Mouse (Mus musculus) kidney, postnatal 0 days (tissue): ENCODE data around the gene Klf2. TPM values are rescaled to one million over a fixed set of nuclear protein-coding genes. Genes with fewer than 3 reads are reported as not detected.

Source experiments
- ATAC-seq: fragments of 200-750 bp; cut with Nextera tagmentation; replicated peaks from 2 replicates; pipeline ENCODE4 v1.8.0; 2017; ENCODE audit warnings: low read depth, moderate number of reproducible peaks, moderate TSS enrichment, moderate library complexity; ENCODE audit not compliant: low FRiP score
- DNase-seq: peaks from one replicate; pipeline ENCODE4 v3.0.0-alpha.2; 2016; ENCODE audit warnings: low spot score
- H3K27ac ChIP-seq: fragments of 300-500 bp; sonication (generic); 2 replicates; pipeline ENCODE4 v1.5.1; 2014; ENCODE audit warnings: mild to moderate bottlenecking
- H3K27me3 ChIP-seq: fragments of 300-500 bp; sonication (generic); 2 replicates; pipeline ENCODE4 v1.6.1; 2014; ENCODE audit warnings: low read length, mixed read lengths; ENCODE audit not compliant: insufficient read depth
- H3K36me3 ChIP-seq: fragments of 300-500 bp; sonication (generic); 2 replicates; pipeline ENCODE4 v1.6.1; 2014; ENCODE audit warnings: low read length, mixed read lengths; ENCODE audit not compliant: insufficient read depth
- H3K4me1 ChIP-seq: fragments of 300-500 bp; sonication (generic); replicated peaks from 2 replicates; pipeline ENCODE4 v1.6.1; 2014; ENCODE audit warnings: antibody characterized with exemption, low read length, mixed read lengths; ENCODE audit not compliant: insufficient read depth
- H3K4me2 ChIP-seq: fragments of 300-500 bp; sonication (generic); 2 replicates; pipeline ENCODE4 v1.6.1; 2014; ENCODE audit warnings: mild to moderate bottlenecking, low read length, moderate library complexity, mixed read lengths
- H3K4me3 ChIP-seq: fragments of 300-500 bp; sonication (generic); replicated peaks from 2 replicates; pipeline ENCODE4 v1.5.1; 2014; ENCODE audit warnings: low read depth, low read length
- H3K9ac ChIP-seq: fragments of 300-500 bp; sonication (generic); 2 replicates; pipeline ENCODE4 v1.6.1; 2014; ENCODE audit warnings: low read depth, low read length
- H3K9me3 ChIP-seq: fragments of 300-500 bp; sonication (generic); replicated peaks from 2 replicates; pipeline ENCODE4 v1.6.1; 2016; ENCODE audit warnings: low read length, inconsistent platforms, mixed read lengths
- CTCF ChIP-seq: IDR thresholded peaks from 2 replicates; pipeline ENCODE4 v1.5.1; 2016; ENCODE audit warnings: antibody characterized with exemption, low read depth, mild to moderate bottlenecking, moderate library complexity
- WGBS: fragments of 180-500 bp; shearing (Covaris S2); extraction: QIAGEN DNeasy Blood & Tissue Kit; methylation state at CpG from one replicate; pipeline ENCODE4 v1.1.7; 2014; 5-methylcytosine and 5-hydroxymethylcytosine counted together
- polyA plus RNA-seq: library from polyadenylated mRNA; unstranded; fragments of >200 nt; fragmentation: Nextera tagmentation; extraction: Ambion mirVana; gene quantifications from 2 replicates; pipeline ENCODE4 v1.2.1, GENCODE M21; 2015

Klf2 gene
- polyA plus RNA-seq, 1 experiment from 2014 or later, result 31.9 TPM

DNA sequence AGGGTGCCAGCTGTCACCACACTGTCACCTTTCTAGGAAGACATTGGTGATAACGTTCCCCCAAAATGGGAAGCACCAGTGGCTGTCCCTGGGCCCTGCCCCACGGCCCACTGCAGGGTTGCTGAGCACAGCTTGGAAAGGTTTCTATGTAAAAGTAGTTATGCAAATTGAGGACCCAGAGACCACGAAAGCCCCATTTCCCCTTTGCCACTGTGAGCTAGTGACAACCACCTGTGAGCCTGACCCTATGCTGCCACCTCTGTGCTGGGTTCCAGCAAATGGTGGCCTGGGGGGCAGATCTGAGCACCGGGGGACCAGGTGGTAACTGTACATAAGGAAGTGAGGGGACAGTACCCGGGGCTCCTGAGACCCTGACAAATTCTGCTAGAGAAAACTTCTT, 45.0 kb upstream of the Klf2 start:
- ATAC-seq, result no peak
- no peak overlapping the region for H3K4me3 ChIP-seq
- H3K4me1 ChIP-seq, result no peaks in the 10 kb centered on the region
- 72% methylated on average over 5 of the region's 5 CpGs for WGBS
- H3K27me3 ChIP-seq, result no peaks in the 10 kb centered on the region
- no peaks in the 10 kb centered on the region for H3K9me3 ChIP-seq
- H3K4me2 ChIP-seq, result no peak overlapping the region
- no peak for TF ChIP-seq CTCF
- H3K36me3 ChIP-seq, result no peaks in the 10 kb centered on the region
- no peak overlapping the region for H3K9ac ChIP-seq
- no peak for DNase-seq
- no peak overlapping the region for H3K27ac ChIP-seq

DNA sequence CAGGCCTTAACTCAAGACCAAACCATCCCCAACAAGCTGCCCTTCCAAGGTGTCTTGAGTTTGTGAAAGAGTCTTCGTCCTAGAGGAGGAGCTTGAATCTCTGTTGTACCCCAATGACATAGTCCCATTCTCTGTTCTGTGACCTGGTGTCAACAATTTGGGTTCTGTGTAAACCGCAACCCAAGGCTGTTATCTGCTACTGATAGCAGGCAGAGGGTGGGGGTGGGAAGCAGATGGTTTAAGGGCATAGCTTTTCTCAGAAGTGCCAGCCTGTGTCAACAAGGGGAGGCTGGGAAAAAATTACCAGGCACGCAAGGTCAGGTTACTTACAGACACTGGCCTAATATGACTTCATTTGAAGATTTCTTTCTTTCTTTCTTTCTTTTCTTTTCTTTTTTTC, 41.6 kb upstream of the Klf2 start:
- H3K27me3 ChIP-seq, result no peaks in the 10 kb centered on the region
- H3K9me3 ChIP-seq, result no peaks in the 10 kb centered on the region
- WGBS, result 67% methylated on average over 3 of the region's 3 CpGs
- no peak overlapping the region for H3K4me3 ChIP-seq
- TF ChIP-seq CTCF, result no peak
- no peaks in the 10 kb centered on the region for H3K4me1 ChIP-seq
- ATAC-seq, result no peak
- H3K36me3 ChIP-seq, result no peaks in the 10 kb centered on the region
- H3K4me2 ChIP-seq, result no peak overlapping the region
- no peak for DNase-seq
- H3K9ac ChIP-seq, result no peak overlapping the region
- H3K27ac ChIP-seq, result no peak overlapping the region

DNA sequence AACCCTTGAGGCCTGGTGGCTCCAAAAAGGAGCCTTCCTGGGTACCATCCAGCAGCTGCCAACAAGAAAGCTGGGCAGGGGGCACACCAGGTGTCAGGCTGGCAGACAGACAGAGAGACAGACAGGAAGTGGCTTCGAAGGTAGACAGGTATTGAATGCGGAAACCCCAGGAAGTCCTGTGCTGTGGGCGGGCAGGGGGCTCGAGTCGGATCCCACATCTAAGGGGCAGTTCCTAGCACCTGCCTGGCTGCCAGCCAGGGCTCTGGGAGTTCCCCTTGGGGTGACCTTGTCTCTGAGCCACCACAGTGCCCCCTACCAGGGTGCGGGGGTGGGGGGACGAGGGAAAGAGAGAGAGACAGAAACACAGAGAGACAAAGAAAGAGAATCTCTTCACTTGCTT, 39.7 kb upstream of the Klf2 start:
- no peak overlapping the region for H3K4me3 ChIP-seq
- no peak overlapping the region for H3K27ac ChIP-seq
- H3K36me3 ChIP-seq, result no peaks in the 10 kb centered on the region
- ATAC-seq (no peak), DNase-seq (no peak)
- WGBS, result 82% methylated on average over 7 of the region's 7 CpGs
- H3K4me1 ChIP-seq, result no peaks in the 10 kb centered on the region
- no peak overlapping the region for H3K4me2 ChIP-seq
- no peaks in the 10 kb centered on the region for H3K27me3 ChIP-seq
- H3K9ac ChIP-seq, result no peak overlapping the region
- no peaks in the 10 kb centered on the region for H3K9me3 ChIP-seq
- no peak for TF ChIP-seq CTCF

DNA sequence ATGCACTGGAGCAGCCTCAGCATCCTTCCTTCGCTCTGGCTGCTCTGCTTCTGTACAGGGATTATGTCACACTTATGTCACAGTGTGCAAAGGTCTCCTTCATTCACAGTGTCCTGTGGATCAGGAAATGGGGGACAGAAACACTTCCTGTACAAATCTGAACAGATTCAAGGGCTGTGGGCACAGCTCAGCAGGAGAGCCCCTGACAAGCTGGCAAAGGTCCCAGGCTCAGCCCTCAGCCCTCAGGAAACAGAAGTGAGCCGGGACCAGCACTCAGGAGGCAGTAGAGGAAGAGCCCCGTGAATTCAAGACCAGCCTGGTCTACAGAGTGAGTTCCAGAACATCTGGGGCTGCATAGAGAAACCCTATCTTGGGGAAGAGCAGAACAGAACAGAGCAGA, 37.2 kb upstream of the Klf2 start:
- H3K4me1 ChIP-seq, result no peaks in the 10 kb centered on the region
- no peaks in the 10 kb centered on the region for H3K27me3 ChIP-seq
- H3K4me2 ChIP-seq, result no peak overlapping the region
- no peak for TF ChIP-seq CTCF
- ATAC-seq, result 0 out of 2 replicates have a peak, but pooled peaks have one; percentile 40
- H3K9ac ChIP-seq, result no peak overlapping the region
- H3K27ac ChIP-seq, result no peak overlapping the region
- 36% methylated on average over 3 of the region's 3 CpGs for WGBS
- H3K9me3 ChIP-seq, result no peaks in the 10 kb centered on the region
- no peaks in the 10 kb centered on the region for H3K36me3 ChIP-seq
- no peak overlapping the region for H3K4me3 ChIP-seq
- DNase-seq, result peak; percentile 42

DNA sequence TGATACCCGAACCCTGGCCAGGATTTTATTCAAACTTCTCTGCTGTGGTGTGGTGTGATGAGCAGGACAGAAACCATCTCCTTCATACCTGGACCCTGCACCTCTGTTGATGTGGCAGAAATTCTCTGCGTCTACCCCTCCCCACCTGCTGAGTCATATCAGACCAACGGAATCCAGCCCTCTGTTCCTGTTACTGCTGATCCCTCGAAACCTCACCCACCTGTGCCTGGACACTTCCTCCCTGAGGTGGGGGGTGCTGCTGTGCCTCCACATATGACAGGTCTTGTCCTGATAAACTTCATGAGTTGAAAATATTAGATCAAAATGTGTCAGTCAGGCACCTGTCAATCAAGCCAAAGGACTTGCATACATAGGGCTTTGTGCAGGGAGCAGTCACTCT, 33.5 kb upstream of the Klf2 start:
- Histone ChIP-seq H3K9ac (no peak overlapping the region), H3K27ac (no peak overlapping the region), H3K9me3 (no peaks in the 10 kb centered on the region), H3K36me3 (no peaks in the 10 kb centered on the region), H3K4me3 (no peak overlapping the region), H3K27me3 (no peaks in the 10 kb centered on the region), H3K4me2 (no peak overlapping the region), H3K4me1 (no peaks in the 10 kb centered on the region)
- ATAC-seq, result no peak
- no peak for DNase-seq
- TF ChIP-seq CTCF, result no peak
- WGBS, result 64% methylated on average over 4 of the region's 4 CpGs

DNA sequence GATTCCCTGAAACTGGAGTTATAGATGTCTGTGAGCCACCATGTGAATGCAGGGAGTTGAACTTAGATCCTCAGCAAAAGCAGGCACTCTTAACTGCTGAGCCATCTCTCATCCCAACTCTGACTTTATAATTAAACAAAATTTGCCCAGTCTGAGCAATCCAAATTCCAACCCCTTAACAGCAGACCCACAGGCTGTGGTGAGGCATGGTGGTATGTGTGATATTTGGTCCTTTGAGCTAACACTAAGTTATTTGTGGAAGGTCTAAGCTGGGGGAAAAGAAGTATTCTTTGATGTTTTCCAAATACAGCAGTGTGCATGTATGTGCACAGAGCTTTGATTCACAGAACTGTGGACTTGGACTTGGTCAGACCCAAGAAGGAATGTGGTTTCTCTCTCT, 29.8 kb upstream of the Klf2 start:
- no peak for ATAC-seq
- no peak for TF ChIP-seq CTCF

DNA sequence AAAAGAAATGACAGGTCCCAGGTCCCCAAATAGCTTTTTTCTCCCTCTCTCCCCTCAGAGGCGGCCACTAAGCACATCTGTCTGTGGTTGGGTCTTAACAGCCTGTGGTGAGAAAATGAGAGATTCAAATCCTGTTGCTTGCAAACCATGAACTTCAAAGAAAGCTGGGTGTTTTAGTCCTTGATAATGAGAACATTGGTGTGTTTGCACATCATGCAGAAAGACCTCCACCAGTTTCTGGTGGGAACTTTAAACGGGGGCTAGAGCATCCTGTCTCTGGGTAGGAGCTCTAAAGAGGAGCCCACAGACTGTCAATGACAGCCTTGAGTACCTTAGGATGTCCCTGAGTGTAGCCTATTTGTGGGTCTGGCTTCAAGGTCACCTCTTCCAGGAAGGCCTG, 27.7 kb upstream of the Klf2 start:
- ATAC-seq (no peak), DNase-seq (no peak)
- no peaks in the 10 kb centered on the region for H3K36me3 ChIP-seq
- WGBS, result 76% methylated on average over 2 of the region's 2 CpGs
- no peak overlapping the region for H3K4me2 ChIP-seq
- TF ChIP-seq CTCF, result no peak
- H3K4me1 ChIP-seq, result no peaks in the 10 kb centered on the region
- H3K27me3 ChIP-seq, result no peaks in the 10 kb centered on the region
- H3K9me3 ChIP-seq, result no peaks in the 10 kb centered on the region
- no peak overlapping the region for H3K4me3 ChIP-seq
- no peak overlapping the region for H3K27ac ChIP-seq
- no peak overlapping the region for H3K9ac ChIP-seq

More for the DNA sequence above, 29.8 kb upstream of the Klf2 start:
- Histone ChIP-seq H3K4me3 (no peak overlapping the region), H3K27ac (no peak overlapping the region), H3K4me1 (no peaks in the 10 kb centered on the region), H3K4me2 (no peak overlapping the region), H3K27me3 (no peaks in the 10 kb centered on the region), H3K9ac (no peak overlapping the region), H3K9me3 (no peaks in the 10 kb centered on the region), H3K36me3 (no peaks in the 10 kb centered on the region)
- no peak for DNase-seq
